Mouse (Mus musculus) limb, embryonic 12.5 days (tissue): ENCODE data around the gene Rpl13a. TPM values are rescaled to one million over a fixed set of nuclear protein-coding genes. Genes with fewer than 3 reads are reported as not detected.
A peak's percentile ranks its signal among the peaks of the same experiment; 100 is the strongest.

Experiments
- ATAC-seq: fragments of 200-750 bp; cut with Nextera tagmentation; 2 replicates; pipeline ENCODE4 v1.8.0; 2017; ENCODE audit warnings: low read depth, moderate TSS enrichment; ENCODE audit not compliant: insufficient number of reproducible peaks, insufficient read depth, low FRiP score, low TSS enrichment
- H3K27ac ChIP-seq: fragments of 300-500 bp; sonication (generic); 2 replicates; pipeline ENCODE4 v1.5.1; 2016; ENCODE audit warnings: mild to moderate bottlenecking, moderate library complexity
- H3K27me3 ChIP-seq: fragments of 300-500 bp; sonication (generic); 2 replicates; pipeline ENCODE4 v1.6.1; 2016; ENCODE audit warnings: mild to moderate bottlenecking, moderate library complexity
- H3K36me3 ChIP-seq: fragments of 300-500 bp; sonication (generic); 2 replicates; pipeline ENCODE4 v1.6.1; 2016; ENCODE audit warnings: mild to moderate bottlenecking, moderate library complexity
- H3K4me1 ChIP-seq: fragments of 300-500 bp; sonication (generic); replicated peaks from 2 replicates; pipeline ENCODE4 v1.6.1; 2016
- H3K4me2 ChIP-seq: fragments of 300-500 bp; sonication (generic); 2 replicates; pipeline ENCODE4 v1.6.1; 2016; ENCODE audit warnings: mild to moderate bottlenecking, moderate library complexity
- H3K4me3 ChIP-seq: fragments of 300-500 bp; sonication (generic); replicated peaks from 2 replicates; pipeline ENCODE4 v1.5.1; 2016; ENCODE audit warnings: mild to moderate bottlenecking
- H3K9ac ChIP-seq: fragments of 300-500 bp; sonication (generic); replicated peaks from 2 replicates; pipeline ENCODE4 v1.6.1; 2016; ENCODE audit warnings: mild to moderate bottlenecking, moderate library complexity
- H3K9me3 ChIP-seq: fragments of 300-500 bp; sonication (generic); 2 replicates; pipeline ENCODE4 v1.6.1; 2016; ENCODE audit warnings: mild to moderate bottlenecking, moderate library complexity
- WGBS: fragments of 180-500 bp; shearing (Covaris S2); methylation state at CpG from one replicate; pipeline ENCODE4 v1.1.7; 2016; 5-methylcytosine and 5-hydroxymethylcytosine counted together
- polyA plus RNA-seq: library from polyadenylated mRNA; unstranded; fragments of >200 nt; fragmentation: Nextera tagmentation; extraction: Ambion mirVana; gene quantifications from 2 replicates; pipeline ENCODE4 v1.2.1, GENCODE M21; 2016

The Rpl13a gene
- polyA plus RNA-seq, 1 experiment from 2014 or later = 1,447 TPM

- H3K36me3 ChIP-seq = peaks cover 1% of the 10 kb centered on the region; the same call in 1 of the 2 replicates
- 42% methylated on average over 11 of the region's 11 CpGs for WGBS
- H3K4me2 ChIP-seq = no peak overlapping the region
- no peak for ATAC-seq
- H3K27ac ChIP-seq = no peak overlapping the region
- no peak overlapping the region for H3K9ac ChIP-seq
- no peak overlapping the region for H3K4me3 ChIP-seq
- peaks cover 84% of the 10 kb centered on the region for H3K27me3 ChIP-seq
- H3K4me1 ChIP-seq = peaks cover 15% of the 10 kb centered on the region; the same call in 1 of the 2 replicates
- peaks cover 25% of the 10 kb centered on the region for H3K9me3 ChIP-seq
Observed at GRCm38 (mm10) chr7:45165701-45166100, 37.1 kb upstream of the Rpl13a start.

GRCm38 (mm10) chr7:45164833-45165232 is 36.3 kb upstream of the Rpl13a start:
- no peak overlapping the region for H3K27ac ChIP-seq
- ATAC-seq = no peak
- peaks cover 16% of the 10 kb centered on the region for H3K9me3 ChIP-seq
- peaks cover 76% of the 10 kb centered on the region for H3K27me3 ChIP-seq
- H3K4me1 ChIP-seq = peaks cover 15% of the 10 kb centered on the region; the same call in 1 of the 2 replicates
- no peak overlapping the region for H3K4me3 ChIP-seq
- H3K36me3 ChIP-seq = peaks cover 10% of the 10 kb centered on the region
- no peak overlapping the region for H3K4me2 ChIP-seq
- WGBS = 66% methylated on average over 5 of the region's 5 CpGs
- H3K9ac ChIP-seq = no peak overlapping the region

DNA sequence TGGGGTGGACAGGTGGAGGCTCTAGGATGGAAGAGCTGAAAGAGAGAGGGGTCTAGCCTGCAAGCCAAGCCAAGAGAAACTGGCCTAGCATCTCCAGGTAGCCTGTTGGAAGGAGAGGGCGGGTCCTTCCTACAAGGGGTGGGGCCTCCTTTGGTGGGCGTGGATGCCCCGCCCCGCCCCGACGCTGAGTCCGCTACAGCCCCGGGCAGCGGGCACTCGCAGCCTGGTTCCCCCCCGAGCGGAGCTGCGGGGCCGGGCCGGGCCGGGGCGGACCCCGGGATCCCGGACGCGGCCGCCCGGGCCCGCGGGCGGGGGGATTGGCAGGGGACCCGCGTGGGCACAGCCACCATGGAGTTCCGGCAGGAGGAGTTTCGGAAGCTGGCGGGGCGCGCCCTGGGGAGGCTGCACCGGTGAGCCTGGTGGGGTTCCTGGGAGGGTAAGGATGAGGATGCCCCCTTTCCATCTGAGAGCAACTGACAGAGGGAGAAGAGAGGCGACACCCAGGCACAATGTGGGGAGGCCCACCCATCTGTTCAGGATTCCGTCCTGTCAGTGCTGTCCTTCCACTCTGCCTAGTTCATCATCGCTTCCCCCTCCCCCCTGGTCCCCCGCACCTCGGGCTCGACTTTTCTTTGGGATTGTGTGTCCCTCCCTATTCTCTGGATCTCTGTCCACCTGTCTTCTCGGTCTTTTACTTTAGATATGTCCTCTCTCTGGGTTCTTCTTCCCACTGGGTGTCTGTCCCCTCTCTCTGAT is 35.4 kb upstream of the Rpl13a start, which contains the start of gene Slc17a7:
Gene Slc17a7, plus strand, starts transcription at position 215 of the 756 bp plus-strand sequence.
- no peak for ATAC-seq
- Histone ChIP-seq H3K36me3 (peaks cover 19% of the 10 kb centered on the region), H3K4me1 (peaks cover 15% of the 10 kb centered on the region; the same call in 1 of the 2 replicates), H3K9ac (peak within 1 kb of the TSS; percentile 61), H3K4me3 (peak within 1 kb of the TSS; percentile 44), H3K4me2 (peak within 1 kb of the TSS; percentile 70), H3K9me3 (peaks cover 7% of the 10 kb centered on the region; the same call in 1 of the 2 replicates), H3K27me3 (peaks cover 67% of the 10 kb centered on the region), H3K27ac (no peak within 1 kb of the TSS)
- WGBS = 2% methylated on average over 41 of the region's 41 CpGs

DNA sequence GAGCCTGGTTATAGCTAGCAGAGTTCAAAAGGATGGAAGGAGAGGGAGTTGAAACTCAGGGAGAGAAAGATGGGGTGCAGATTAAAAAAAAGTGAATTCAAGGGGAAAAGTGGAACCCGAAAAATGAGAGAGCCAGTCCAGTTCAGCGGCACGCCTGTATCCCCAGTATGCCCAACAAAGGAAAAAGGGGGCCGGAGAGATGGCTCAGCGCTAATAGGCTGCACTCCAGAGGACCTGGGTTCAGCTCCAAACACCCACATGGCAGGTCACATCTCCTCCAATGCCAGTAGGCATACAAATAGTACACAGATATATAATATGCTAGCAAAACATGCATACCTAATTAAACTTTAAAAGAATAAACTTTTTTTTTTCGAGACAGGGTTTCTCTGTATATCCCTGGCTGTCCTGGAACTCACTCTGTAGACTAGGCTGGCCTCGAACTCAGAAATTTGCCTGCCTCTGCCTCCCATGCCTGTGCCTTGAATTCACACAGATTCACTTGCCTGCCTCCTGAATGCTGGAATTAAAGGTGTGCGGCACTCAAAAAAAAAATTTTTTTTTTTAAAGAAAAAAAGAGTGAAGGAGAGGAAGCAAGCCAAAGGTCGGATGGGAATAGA is 34.5 kb upstream of the Rpl13a start:
- peaks cover 27% of the 10 kb centered on the region for H3K36me3 ChIP-seq
- H3K4me2 ChIP-seq = peak overlapping the region; percentile 70; the same call in 1 of the 2 replicates
- no peak overlapping the region for H3K4me3 ChIP-seq
- H3K9me3 ChIP-seq = peaks cover 3% of the 10 kb centered on the region; the same call in 1 of the 2 replicates
- H3K4me1 ChIP-seq = peaks cover 15% of the 10 kb centered on the region; the same call in 1 of the 2 replicates
- H3K27ac ChIP-seq = no peak overlapping the region
- H3K9ac ChIP-seq = no peak overlapping the region; the same call in 1 of the 2 replicates
- no peak for ATAC-seq
- H3K27me3 ChIP-seq = peaks cover 58% of the 10 kb centered on the region
- WGBS = 72% methylated on average over 9 of the region's 9 CpGs

- H3K4me3 ChIP-seq = peak overlapping the region; percentile 40
- H3K4me1 ChIP-seq = peaks cover 15% of the 10 kb centered on the region; the same call in 1 of the 2 replicates
- peaks cover 53% of the 10 kb centered on the region for H3K27me3 ChIP-seq
- H3K27ac ChIP-seq = no peak overlapping the region
- peak; percentile 48 for ATAC-seq
- peak overlapping the region; percentile 70 for H3K4me2 ChIP-seq
- H3K36me3 ChIP-seq = peaks cover 33% of the 10 kb centered on the region
- 28% methylated on average over 6 of the region's 6 CpGs for WGBS
- peaks cover 3% of the 10 kb centered on the region; the same call in 1 of the 2 replicates for H3K9me3 ChIP-seq
- H3K9ac ChIP-seq = no peak overlapping the region; the same call in 1 of the 2 replicates
Observed at GRCm38 (mm10) chr7:45162551-45162950, 34.0 kb upstream of the Rpl13a start.

- peak; percentile 88 for ATAC-seq
- WGBS = 4% methylated on average over 35 of the region's 35 CpGs
- peaks cover 46% of the 10 kb centered on the region for H3K27me3 ChIP-seq
- peak overlapping the region; percentile 70 for H3K4me2 ChIP-seq
- H3K4me3 ChIP-seq = peak overlapping the region; percentile 40
- H3K36me3 ChIP-seq = peaks cover 39% of the 10 kb centered on the region
- peaks cover 15% of the 10 kb centered on the region; the same call in 1 of the 2 replicates for H3K4me1 ChIP-seq
- no peak overlapping the region for H3K27ac ChIP-seq
- no peak overlapping the region; the same call in 1 of the 2 replicates for H3K9ac ChIP-seq
- peaks cover 2% of the 10 kb centered on the region; the same call in 1 of the 2 replicates for H3K9me3 ChIP-seq
Observed at GRCm38 (mm10) chr7:45161612-45162473, 33.3 kb upstream of the Rpl13a start.

DNA sequence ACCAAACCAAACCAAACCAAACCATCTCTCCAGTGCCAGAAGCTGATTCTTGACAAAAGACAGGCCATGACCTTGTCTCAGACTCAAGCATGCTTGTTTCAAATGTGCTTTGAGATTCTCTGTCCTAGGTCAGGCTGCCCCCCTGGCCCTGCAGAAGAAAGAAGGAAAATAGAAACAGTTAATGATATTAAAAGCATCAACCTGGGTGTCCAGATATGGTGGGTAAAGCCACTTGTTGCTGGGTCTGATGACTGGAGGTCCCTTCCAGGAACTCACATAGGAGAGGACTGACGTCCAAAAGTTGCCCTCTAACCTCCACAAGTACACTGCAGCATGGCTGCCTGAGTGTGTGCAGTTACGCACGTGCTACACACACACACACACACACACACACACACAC is 32.3 kb upstream of the Rpl13a start:
- WGBS = 96% methylated on average over 3 of the region's 3 CpGs
- H3K27me3 ChIP-seq = peaks cover 36% of the 10 kb centered on the region
- no peak overlapping the region for H3K27ac ChIP-seq
- no peak overlapping the region for H3K4me2 ChIP-seq
- no peaks in the 10 kb centered on the region for H3K9me3 ChIP-seq
- H3K36me3 ChIP-seq = peaks cover 44% of the 10 kb centered on the region
- H3K9ac ChIP-seq = no peak overlapping the region
- ATAC-seq = no peak
- H3K4me3 ChIP-seq = no peak overlapping the region
- H3K4me1 ChIP-seq = peaks cover 15% of the 10 kb centered on the region; the same call in 1 of the 2 replicates

- no peaks in the 10 kb centered on the region for H3K9me3 ChIP-seq
- peaks cover 31% of the 10 kb centered on the region for H3K27me3 ChIP-seq
- H3K4me1 ChIP-seq = peaks cover 18% of the 10 kb centered on the region; the same call in 1 of the 2 replicates
- H3K4me3 ChIP-seq = no peak overlapping the region
- no peak overlapping the region for H3K4me2 ChIP-seq
- H3K27ac ChIP-seq = no peak overlapping the region
- peaks cover 45% of the 10 kb centered on the region for H3K36me3 ChIP-seq
- no peak for ATAC-seq
- 95% methylated on average over 6 of the region's 6 CpGs for WGBS
- H3K9ac ChIP-seq = no peak overlapping the region
Observed at GRCm38 (mm10) chr7:45160316-45160800, 31.8 kb upstream of the Rpl13a start.

DNA sequence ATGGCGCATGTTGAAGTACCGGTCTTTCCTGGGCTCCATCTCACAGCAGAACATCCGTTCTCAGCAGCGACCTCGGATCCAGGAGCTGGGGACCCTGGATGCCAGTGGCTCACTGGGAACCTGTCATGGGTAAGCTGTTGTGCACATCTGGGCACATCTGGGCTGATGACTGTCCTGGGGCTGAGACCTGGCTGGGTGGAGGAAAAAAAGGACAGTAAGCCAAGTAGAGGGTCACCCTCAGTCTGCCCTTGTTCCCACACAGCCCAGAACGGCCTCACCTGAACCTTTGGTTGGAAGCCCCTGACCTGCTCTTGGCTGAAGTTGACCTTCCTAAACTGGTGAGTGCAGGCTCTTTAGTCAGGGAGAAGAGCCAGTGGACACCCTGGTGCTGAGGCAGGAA is 30.4 kb upstream of the Rpl13a start:
- Histone ChIP-seq H3K4me1 (peaks cover 23% of the 10 kb centered on the region), H3K9me3 (no peaks in the 10 kb centered on the region), H3K36me3 (peaks cover 45% of the 10 kb centered on the region), H3K27me3 (peaks cover 17% of the 10 kb centered on the region), H3K4me2 (no peak overlapping the region), H3K4me3 (no peak overlapping the region), H3K9ac (no peak overlapping the region), H3K27ac (no peak overlapping the region)
- 91% methylated on average over 6 of the region's 6 CpGs for WGBS
- ATAC-seq = no peak

- no peak overlapping the region for H3K27ac ChIP-seq
- H3K4me2 ChIP-seq = no peak overlapping the region
- no peak for ATAC-seq
- WGBS = 88% methylated on average over 14 of the region's 14 CpGs
- H3K4me1 ChIP-seq = peaks cover 22% of the 10 kb centered on the region
- H3K27me3 ChIP-seq = peaks cover 2% of the 10 kb centered on the region
- H3K9me3 ChIP-seq = no peaks in the 10 kb centered on the region
- H3K9ac ChIP-seq = no peak overlapping the region
- H3K4me3 ChIP-seq = no peak overlapping the region
- H3K36me3 ChIP-seq = peaks cover 45% of the 10 kb centered on the region
Observed at GRCm38 (mm10) chr7:45157459-45157858, 28.9 kb upstream of the Rpl13a start.
